Mouse (Mus musculus) urinary bladder, adult 2 months (tissue): ENCODE data around the gene Abcg3. TPM values are rescaled to one million over a fixed set of nuclear protein-coding genes. Genes with fewer than 3 reads are reported as not detected.
"Not testable (repeated sequence)": the region's sequence is repeated elsewhere in the genome, so short reads cannot be mapped to it uniquely, and the experiment has no call there.

Experiments
- DNase-seq: peaks from one replicate; pipeline ENCODE4 v3.0.0; 2022; ENCODE audit warnings: low spot score
- polyA plus RNA-seq: library from polyadenylated mRNA; depleted of rRNA; stranded (reverse); fragments of >200 nt; gene quantifications from 2 replicates; pipeline ENCODE4 v1.2.3, GENCODE M21; 2012; rRNA removed

Gene Abcg3
- polyA plus RNA-seq = 1.8 and 2.1 TPM in 2 replicates

DNA sequence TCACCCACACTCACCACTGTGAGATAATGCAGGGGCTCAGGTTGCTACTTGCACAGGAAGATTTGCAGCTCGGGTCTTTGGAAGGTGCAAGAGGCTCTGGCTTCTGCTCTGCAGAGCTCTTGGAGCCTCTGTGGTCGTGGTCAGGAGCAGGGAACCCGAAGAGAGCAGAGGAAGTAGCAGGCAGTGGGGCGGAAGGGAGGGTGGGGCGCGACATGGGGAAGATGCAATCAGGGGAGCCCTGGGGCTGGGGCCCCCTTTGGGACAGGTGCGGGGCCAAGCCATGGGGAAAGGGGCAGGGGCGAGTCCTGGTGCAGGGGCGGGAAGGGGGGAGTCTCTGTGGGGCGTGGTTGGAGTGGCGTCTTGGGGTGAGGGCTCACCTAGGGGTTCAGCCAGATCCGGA is at the start of gene Abcg3:
Gene Abcg3, minus strand, starts transcription at position 184 of the 400 bp plus-strand sequence.
- no peak for DNase-seq

DNA sequence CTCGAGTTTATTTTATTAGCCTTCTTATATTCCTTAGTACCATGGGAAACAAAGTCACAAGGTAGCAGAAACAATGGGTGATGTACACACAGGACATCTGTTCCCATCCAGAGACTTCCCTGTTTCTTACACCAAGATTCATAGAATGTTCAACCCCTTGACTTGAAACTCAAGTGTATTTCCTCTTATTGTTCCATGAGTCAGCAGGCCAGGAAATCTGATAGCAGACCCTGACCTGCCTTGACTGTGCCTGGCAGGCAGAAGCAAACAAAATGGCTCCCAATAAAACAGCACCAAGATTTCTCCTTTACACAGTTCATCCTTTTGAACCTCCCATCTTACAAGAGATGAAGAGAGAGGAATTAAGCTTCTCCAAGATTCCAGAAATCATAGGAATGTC is 30.0 kb upstream of the Abcg3 start:
- no peak for DNase-seq

DNA sequence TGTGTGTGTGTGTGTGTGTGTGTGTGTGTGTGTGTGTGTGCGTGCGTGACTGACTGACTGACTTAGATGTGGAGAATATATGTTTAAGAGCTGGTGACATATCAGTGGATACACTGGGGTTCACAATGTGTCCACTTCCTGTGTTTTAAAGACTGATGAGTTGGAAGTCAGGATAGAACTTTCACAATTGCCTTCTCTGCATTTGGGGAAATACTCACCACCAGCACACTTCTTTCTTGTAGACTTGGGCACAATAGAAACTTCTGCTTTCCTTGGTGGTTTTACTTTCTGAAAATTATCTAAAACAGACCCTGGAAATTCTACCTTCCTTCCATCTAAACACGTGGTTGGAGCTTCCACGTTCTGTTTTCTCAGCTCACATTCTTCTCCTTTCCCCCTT is 29.1 kb upstream of the Abcg3 start:
- DNase-seq = no peak

DNA sequence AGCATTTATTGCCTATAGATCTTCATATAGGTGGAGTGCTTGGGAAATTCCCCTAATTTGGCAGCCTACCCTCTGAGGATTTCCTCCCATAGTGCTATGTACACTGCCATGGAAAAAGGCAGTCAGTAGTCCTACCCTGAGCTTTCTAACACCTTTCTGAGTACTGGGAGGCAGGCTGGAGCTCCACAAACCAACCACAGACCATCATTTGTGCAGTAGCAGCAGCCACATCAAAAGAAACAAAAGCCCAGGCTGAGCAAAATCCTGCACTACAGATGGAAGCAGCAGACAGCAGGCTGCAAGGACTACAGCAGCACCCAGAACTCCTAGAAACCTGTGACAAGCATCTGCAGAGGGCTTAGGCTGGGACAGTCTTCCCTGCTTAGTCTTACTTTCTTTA is 27.9 kb upstream of the Abcg3 start:
- DNase-seq = no peak

DNA sequence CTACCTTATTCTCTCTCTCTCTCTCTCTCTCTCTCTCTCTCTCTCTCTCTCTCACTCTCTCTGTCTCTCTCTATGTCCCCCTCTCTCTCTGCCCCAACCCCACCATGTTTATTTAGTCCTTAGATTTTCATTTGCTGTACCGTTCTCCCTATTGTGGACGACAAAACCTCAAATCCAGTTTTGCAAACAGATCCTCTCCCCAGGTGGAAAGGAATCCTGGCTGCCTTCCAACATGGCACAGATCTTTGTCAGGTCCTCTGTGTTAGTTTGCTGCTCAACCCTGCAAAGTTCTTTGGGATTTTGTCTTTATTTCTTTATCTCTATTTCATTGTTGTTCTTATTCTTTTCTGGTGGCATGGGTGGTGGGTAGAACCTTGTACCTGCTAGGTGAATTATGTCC is 6.9 kb upstream of the Abcg3 start:
- DNase-seq = no peak

DNA sequence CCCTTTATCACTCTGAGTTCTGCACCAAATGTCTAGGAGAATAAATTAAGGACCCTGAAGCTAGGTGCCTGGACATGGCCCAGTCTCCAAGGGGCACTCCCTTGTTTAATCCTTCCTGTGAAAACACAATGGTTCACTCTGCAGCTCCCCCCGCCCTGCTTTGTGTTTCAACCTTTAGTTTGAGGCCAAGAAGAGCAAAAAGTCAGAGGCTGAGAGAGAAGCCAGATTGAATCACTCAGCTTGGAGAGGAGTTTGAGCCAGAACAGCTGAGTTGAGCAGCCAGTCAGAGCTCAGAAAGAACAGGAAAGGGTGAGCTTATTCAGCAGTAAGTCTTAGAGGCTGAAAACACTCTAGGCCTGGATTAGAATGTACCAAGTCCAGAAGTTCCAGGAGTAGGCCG is 5.5 kb upstream of the Abcg3 start:
- DNase-seq = no peak

DNA sequence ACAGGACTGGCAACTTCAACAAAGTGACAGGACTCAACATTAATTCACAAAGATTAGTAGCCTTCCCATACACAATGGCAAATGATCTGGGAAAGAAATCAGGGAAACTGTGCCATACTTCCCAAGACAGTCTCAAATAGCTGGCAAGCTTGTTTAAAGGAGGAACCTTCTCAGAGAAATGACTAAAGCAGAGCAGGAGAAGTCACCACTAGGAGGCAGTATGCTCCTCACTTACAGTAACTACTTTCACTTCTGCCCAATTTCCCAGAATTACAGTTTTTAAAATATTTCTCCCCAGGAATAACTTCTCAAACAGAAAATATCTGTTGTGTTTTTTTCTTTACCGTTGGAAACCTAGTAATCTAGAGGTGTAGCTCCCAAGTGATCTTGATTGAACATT is 4.2 kb upstream of the Abcg3 start:
- DNase-seq = no peak

DNA sequence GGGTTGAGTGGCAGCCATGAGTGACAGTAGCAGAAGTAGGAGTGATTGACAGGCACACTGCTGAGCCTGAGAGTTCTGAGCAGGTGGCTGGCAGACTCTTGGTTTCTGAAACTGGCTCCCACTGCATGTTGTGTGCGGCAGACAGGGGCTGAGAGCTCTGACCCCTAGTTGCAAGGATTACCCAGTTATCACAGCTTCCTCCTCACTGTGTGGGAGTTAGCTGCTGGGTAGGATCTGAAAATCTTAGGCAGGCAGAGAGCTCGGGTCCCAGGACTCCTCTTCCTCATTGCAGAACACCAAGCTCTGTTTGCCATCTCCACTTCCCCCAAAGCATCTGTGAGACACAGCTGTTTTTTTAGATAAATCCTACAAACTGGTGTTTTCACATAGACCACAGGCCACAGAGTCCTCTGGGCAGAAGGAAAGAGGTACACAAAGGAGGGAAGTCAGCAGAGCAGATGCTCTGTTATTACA is 3.4 kb downstream of the Abcg3 start:
- DNase-seq = no peak

DNA sequence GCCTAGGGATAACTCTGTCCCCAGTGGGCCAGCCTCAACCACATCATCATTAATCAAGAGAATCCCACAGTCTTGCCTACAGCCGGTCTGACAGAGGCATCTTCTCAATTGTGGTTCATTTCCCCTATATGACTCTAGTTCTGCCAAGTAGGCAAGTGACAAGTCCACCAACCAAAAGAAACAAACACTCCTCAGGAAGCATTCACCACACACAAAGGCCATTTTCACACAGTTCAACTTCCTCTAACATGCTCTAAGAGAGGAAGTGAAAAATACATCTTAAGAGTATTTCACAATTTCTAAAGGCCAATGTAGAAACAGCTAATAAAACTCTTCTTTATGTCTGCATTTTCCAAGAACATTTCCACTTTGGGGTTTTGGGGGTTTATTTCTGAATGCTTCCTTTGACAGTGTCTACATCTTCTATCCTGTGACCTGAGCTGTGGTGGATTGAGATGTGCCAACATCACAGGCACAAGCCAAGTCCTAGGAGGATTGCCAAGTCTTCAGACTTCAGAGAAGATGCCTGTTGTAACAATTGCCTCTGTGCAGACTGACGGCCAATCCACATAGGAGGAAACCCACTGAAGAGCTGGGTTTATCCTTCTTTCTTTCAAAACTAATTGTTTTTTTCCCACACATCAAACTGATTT is 24.3 kb downstream of the Abcg3 start:
- no peak for DNase-seq

DNA sequence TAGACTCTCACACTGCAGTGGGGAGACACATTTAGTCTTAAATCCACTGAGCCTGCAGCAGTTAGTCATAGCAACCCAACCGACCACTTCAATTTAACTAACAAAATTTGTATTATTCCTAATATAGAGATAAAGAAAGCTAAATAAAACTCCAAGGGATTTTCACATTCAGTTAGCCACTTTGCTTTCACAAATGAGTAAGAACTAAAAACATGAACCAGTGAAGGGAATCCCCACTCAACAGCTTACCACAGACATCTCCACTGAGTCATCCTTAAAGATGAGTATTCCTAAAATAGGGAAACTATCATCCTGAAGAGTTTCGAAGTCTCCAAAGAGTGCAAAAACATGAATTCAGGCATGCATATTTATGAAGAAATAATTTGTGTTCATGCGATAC is 27.3 kb downstream of the Abcg3 start:
- no peak for DNase-seq

DNA sequence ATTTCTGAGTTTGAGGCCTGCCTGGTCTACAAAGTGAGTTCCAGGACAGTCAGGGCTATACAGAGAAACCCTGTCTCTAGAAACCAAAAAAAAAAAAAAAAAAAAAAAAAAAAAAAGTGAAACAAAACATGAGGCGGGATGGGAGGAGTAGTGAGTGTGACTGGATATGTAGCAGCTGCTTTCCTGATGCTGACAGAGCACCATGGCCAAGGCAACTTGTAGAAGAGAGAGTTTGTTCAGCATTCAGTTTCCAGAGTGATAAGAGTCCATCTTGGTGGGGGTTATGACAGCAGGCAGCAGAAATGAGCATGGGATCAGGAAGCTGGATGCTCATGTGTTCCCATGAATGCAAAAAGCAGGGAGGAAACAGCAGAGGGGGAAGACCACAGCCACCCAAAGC is 35.6 kb downstream of the Abcg3 start:
- no peak for DNase-seq

DNA sequence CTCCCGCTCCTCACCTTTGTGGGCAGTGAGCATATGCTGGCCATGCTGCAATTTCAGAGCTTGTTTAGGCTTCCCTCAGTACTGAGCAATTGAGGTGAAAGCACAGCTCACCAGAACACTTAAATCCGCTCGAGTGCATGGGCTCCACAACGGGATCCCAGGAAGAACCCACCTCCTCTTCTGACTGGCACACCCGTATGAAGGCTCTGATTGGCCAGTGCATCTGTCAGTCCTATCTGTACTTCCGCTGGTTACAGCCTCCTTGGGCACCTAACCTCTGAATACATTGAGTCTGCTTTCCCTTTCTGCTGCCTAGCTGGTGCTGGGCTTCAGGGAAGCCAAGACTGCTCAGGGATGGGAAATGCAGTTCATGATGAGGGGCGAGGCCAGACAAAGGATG is 48.4 kb downstream of the Abcg3 start:
- DNase-seq = no peak

DNA sequence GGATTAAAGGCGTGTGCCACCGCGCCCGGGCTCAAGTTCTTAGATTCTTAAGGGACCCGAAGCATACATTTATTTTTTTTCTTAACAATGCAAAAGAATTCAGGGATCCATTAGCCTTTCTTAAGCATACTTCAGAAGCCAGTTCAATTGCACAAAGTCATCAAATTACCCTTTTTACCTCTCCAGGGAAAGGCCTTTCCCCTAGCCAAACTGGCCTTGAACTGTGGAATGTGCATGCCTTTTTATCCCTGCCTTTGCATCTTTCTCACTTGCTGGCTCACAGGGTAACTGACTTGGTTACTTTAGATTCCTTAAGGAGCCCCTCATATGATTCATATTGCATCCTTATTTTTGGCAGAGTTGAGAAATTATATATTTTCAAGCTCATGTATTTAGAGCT is 76.0 kb downstream of the Abcg3 start:
- not testable (repeated sequence) for DNase-seq

Other genes with a start within 250 kb of the Abcg3 start
- gene Zfp951, start 122.6 kb downstream of the Abcg3 start, polyA plus RNA-seq = 4.2 and 4.4 TPM in 2 replicates
- 11.8 and 18.2 TPM in 2 replicates for gene Gbp9, start 156.8 kb upstream of the Abcg3 start, polyA plus RNA-seq
- gene Gbp8, start 156.8 kb upstream of the Abcg3 start, polyA plus RNA-seq = 5.6 and 7.7 TPM in 2 replicates
- 18.4 and 23.9 TPM in 2 replicates for gene Gbp4, start 156.9 kb upstream of the Abcg3 start, polyA plus RNA-seq